Mouse (Mus musculus): ENCODE measurements at regions not wholly inside any gene's neighbourhood (a gene's known extent, or its start where the extent isn't known, plus 50 kb on each side); places are given as distances from the start of the nearest gene placed in this dataset.

DNA sequence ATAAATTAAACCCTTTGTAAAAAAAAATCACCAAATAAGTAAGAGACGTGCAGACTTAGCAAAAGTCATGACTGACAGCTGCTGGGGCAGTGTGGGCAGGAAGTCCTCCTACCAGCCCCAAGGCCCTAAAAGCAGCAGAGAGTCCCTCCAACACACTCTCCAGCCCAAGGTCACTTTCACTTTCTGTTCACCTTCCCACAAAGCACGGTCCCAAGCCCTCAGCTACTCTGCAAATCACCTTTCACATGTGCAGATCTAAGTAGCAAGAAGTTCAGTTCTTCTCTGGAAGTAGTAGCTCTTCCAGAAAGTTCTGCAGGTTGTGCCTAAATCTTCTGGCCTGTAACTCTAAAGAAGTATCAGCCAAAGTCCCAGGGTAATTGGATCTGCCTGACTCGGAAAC, 120.8 kb upstream of the Gm26657 start:
- Histone ChIP-seq H3K9ac (no peak overlapping the region), H3K9me3 (no peaks in the 10 kb centered on the region), H3K4me1 (no peaks in the 10 kb centered on the region), H3K4me2 (replicated peaks) (no peak overlapping the region), H3K36me3 (no peaks in the 10 kb centered on the region), H3K4me3 (no peak overlapping the region), H3K27ac (no peak overlapping the region), H3K27me3 (replicated peaks) (no peaks in the 10 kb centered on the region)
- ATAC-seq (ENCODE audit: low FRiP score, low read depth), result no peak
- 83% methylated on average over 3 of the region's 3 CpGs for WGBS

DNA sequence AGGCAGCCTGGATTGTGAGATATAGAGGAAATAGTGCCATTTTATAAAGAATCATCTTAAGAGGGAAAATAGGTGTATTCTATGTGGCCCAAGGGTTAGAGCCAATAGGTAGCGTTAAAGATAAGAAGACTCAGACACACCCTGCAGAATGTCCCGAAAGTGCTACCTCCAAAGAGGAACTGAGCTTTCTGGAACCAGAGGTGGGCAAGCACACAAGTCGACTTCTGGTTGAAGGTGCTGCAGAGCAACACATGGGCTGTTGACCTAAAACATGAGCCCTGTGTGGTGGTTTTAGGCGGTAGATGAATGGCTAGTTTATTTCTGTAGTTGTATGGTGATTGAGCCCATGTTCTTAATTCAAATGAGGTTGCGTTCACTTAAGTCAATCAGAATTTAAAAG, 121.4 kb upstream of the Gm26657 start:
- Histone ChIP-seq H3K4me2 (replicated peaks) (no peak overlapping the region), H3K27ac (no peak overlapping the region), H3K9ac (no peak overlapping the region), H3K27me3 (replicated peaks) (no peaks in the 10 kb centered on the region), H3K4me1 (no peaks in the 10 kb centered on the region), H3K9me3 (no peaks in the 10 kb centered on the region), H3K36me3 (no peaks in the 10 kb centered on the region), H3K4me3 (no peak overlapping the region)
- 90% methylated on average over 5 of the region's 5 CpGs for WGBS
- ATAC-seq (ENCODE audit: low FRiP score, low read depth), result no peak

DNA sequence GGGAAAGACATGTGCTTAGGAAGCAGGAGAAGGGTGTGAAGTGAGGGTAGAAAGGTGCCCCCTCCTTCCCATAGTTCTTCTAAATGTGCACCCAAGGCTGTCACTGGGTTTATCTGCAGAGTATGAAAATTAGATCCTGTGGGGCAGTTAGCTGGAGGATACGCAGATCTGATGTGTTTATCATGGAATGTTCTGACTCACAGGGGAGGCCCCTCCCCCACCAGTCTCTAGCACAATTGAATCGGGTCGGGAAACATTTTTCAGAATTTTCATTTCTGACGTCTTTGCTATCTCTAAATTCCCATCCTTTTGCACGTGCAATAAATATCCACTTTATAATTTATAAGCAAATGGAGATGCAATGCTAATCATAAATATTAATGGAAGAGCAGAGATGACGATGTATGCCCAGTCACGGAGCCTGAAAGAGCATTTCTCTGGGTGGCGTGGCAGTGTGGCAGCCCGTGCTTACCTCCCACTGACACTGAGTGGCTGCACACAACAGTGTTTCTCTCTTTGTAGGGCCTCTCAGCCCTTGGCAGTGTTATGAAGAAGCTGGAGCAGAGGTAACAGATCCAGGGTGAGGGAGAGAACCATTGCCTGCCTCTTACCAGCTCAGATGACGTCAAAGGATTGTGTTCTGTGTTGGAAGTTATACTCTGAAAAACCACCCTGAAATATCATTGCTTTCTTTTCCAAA, 122.1 kb upstream of the Gm26657 start:
- no peaks in the 10 kb centered on the region for H3K36me3 ChIP-seq
- no peaks in the 10 kb centered on the region for H3K4me1 ChIP-seq
- no peaks in the 10 kb centered on the region for H3K27me3 ChIP-seq (replicated peaks)
- no peak overlapping the region for H3K27ac ChIP-seq
- no peak overlapping the region for H3K9ac ChIP-seq
- H3K9me3 ChIP-seq, result no peaks in the 10 kb centered on the region
- WGBS, result 84% methylated on average over 10 of the region's 10 CpGs
- H3K4me3 ChIP-seq, result no peak overlapping the region
- no peak overlapping the region for H3K4me2 ChIP-seq (replicated peaks)
- no peak for ATAC-seq (ENCODE audit: low FRiP score, low read depth)

DNA sequence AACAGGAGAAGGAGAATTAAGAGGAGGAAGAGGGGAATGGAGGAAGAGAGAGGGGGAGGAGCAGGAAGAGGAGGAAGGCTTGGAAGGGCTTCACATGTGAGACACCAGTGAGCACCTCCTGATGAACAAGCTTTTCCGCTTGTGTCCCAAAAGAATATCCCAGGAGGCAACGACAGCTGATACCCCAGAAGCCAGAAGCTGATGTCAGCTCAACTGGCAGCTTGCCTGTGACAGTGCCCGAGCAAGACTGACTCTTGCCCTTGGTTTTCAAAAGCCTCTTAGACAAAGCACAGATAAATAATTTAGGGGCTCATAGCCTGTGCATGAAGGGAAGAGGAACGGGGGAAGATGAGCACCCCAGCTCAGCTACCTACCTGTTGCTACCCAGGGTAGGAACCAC, 127.5 kb upstream of the Gm26657 start:
- Histone ChIP-seq H3K4me3 (no peak overlapping the region), H3K4me2 (replicated peaks) (no peak overlapping the region), H3K36me3 (no peaks in the 10 kb centered on the region), H3K27ac (no peak overlapping the region), H3K9me3 (no peaks in the 10 kb centered on the region), H3K9ac (no peak overlapping the region), H3K4me1 (no peaks in the 10 kb centered on the region), H3K27me3 (replicated peaks) (no peaks in the 10 kb centered on the region)
- no peak for ATAC-seq (ENCODE audit: low FRiP score, low read depth)
- WGBS, result 72% methylated on average over 4 of the region's 4 CpGs

DNA sequence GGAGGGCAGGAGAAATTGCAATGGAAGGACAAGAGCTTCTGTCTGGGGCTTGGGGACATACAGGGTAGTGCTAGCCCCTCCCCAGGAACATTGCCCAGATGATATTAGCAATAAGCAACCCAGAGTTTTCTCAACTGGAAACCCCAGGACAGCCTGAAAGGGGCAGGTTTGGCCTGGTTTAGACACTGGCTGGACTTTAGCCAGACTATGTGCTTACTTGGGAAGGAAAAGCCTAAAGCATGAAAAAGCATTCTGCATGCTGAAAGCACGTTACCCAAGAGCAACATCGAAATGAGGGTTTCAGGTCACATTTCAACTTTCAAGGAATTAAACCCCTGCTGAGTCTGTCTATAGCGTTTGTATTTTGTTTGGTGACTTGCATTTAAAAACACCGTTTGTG, 128.1 kb upstream of the Gm26657 start:
- no peak overlapping the region for H3K9ac ChIP-seq
- H3K4me3 ChIP-seq, result no peak overlapping the region
- no peaks in the 10 kb centered on the region for H3K9me3 ChIP-seq
- H3K36me3 ChIP-seq, result no peaks in the 10 kb centered on the region
- no peaks in the 10 kb centered on the region for H3K4me1 ChIP-seq
- no peak overlapping the region for H3K27ac ChIP-seq
- no peak overlapping the region for H3K4me2 ChIP-seq (replicated peaks)
- no peaks in the 10 kb centered on the region for H3K27me3 ChIP-seq (replicated peaks)
- 40% methylated on average over 4 of the region's 4 CpGs for WGBS
- no peak for ATAC-seq (ENCODE audit: low FRiP score, low read depth)

DNA sequence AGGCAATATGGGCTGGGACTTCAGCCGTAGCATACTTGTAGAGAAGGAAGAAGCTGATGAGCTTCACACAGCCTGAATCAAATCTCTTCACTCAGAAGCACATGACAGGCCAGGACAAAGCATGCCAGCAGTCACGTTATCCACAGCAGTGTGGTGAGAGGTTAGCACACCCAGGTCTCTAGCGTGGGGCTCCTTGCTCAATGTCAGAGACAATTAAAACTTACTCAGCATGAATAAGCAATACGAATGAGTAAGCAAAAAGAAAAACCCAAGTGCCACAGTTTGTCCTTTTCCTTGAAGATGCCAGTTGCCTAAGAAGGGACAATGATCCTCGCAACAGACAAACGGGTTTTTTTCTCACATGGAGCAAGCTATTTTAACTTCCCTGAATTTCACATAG, 129.6 kb upstream of the Gm26657 start:
- no peaks in the 10 kb centered on the region for H3K9me3 ChIP-seq
- no peak overlapping the region for H3K4me3 ChIP-seq
- no peaks in the 10 kb centered on the region for H3K27me3 ChIP-seq (replicated peaks)
- 82% methylated on average over 6 of the region's 6 CpGs for WGBS
- no peak for ATAC-seq (ENCODE audit: low FRiP score, low read depth)
- H3K4me1 ChIP-seq, result no peaks in the 10 kb centered on the region
- H3K9ac ChIP-seq, result no peak overlapping the region
- no peak overlapping the region for H3K27ac ChIP-seq
- no peak overlapping the region for H3K4me2 ChIP-seq (replicated peaks)
- no peaks in the 10 kb centered on the region for H3K36me3 ChIP-seq

DNA sequence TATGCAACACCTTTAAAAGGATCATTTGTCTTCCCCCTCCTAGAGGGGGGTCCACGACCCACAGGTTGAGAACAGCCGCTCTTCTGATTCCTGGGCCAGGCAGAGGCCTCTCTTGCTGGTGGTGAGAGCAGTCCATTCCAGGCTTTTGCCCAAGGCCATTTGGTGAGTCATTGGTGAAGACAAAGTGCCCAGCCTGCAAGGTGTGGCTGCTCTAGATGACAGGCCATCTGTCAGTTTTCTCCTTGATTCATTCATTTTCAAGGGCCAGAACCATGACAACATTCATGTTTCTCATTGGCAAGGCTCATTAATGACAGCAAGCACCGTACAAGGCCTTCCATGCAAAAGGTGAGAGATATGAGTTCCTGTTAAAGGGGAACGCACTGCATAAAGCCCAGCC, 131.2 kb upstream of the Gm26657 start:
- Histone ChIP-seq H3K4me3 (no peak overlapping the region), H3K9me3 (no peaks in the 10 kb centered on the region), H3K27ac (no peak overlapping the region), H3K9ac (no peak overlapping the region), H3K4me1 (no peaks in the 10 kb centered on the region), H3K4me2 (replicated peaks) (no peak overlapping the region), H3K36me3 (no peaks in the 10 kb centered on the region), H3K27me3 (replicated peaks) (no peaks in the 10 kb centered on the region)
- 83% methylated on average over 4 of the region's 4 CpGs for WGBS
- ATAC-seq (ENCODE audit: low FRiP score, low read depth), result no peak

DNA sequence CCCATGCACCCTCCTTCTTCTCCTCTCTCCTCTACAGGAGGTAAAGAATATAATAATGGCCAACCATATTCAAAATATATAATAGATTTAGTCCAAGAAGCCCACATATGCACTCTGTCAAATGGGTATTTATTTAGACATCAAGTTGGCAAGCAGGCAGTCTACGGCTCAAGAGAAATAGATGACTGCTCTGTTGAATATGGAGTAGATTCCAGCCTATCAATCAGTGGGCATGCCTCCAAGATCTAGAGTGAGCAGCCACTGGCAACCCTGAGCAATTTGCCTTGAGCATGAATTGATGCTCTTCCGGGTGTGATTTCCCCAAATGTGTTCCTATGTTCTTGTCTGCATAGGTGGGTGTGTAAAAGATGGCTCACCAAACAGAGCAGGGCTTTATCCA, 141.5 kb upstream of the Gm26657 start:
- no peak for ATAC-seq (ENCODE audit: low FRiP score, low read depth)
- no peaks in the 10 kb centered on the region for H3K4me1 ChIP-seq
- WGBS, result 87% methylated on average over 2 of the region's 2 CpGs
- H3K4me3 ChIP-seq, result no peak overlapping the region
- no peak overlapping the region for H3K4me2 ChIP-seq (replicated peaks)
- H3K27me3 ChIP-seq (replicated peaks), result no peaks in the 10 kb centered on the region
- no peaks in the 10 kb centered on the region; the same call in 1 of the 2 replicates for H3K9me3 ChIP-seq
- no peak overlapping the region for H3K9ac ChIP-seq
- H3K36me3 ChIP-seq, result no peaks in the 10 kb centered on the region
- no peak overlapping the region for H3K27ac ChIP-seq

DNA sequence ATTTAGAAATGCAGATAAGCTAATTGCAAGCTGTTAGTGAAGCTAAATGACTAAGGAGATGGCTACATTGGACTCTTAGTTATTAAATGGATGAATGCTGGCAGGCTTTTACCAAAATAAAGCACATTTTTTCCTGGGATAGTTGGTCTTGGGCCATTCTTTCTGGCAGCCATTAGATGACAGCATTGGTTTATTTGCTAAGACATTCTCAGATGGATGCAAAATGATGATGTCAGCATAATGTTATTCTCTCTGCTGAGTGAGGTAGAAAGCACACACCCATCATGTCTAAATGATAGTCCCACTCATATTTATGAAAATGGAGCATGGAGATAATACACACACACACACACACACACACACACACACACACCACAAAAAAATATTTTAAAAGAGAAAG, 141.9 kb upstream of the Gm26657 start:
- Histone ChIP-seq H3K9me3 (no peaks in the 10 kb centered on the region; the same call in 1 of the 2 replicates), H3K4me1 (no peaks in the 10 kb centered on the region), H3K27ac (no peak overlapping the region), H3K27me3 (replicated peaks) (no peaks in the 10 kb centered on the region), H3K4me3 (no peak overlapping the region), H3K36me3 (no peaks in the 10 kb centered on the region), H3K9ac (no peak overlapping the region), H3K4me2 (replicated peaks) (no peak overlapping the region)
- no peak for ATAC-seq (ENCODE audit: low FRiP score, low read depth)

DNA sequence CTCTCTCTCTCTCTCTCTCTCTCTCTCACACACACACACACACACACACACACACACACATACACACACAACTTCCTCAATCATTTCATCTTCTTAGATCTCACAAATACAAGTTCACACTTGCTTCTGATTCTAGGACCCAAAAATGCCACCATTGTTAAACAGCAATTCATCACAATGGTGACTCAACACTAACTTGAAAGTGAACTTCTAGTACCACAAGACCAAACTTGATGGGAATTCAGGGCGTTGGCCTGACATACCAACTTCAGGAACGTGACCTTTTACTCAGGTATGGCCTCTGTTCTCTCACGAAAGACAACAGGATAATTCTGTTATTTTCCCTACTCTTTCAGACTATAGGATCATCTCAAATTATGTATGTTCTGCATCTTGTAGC, 157.5 kb upstream of the Gm26657 start:
- no peak overlapping the region for H3K9ac ChIP-seq
- no peak overlapping the region for H3K27ac ChIP-seq
- H3K4me2 ChIP-seq (replicated peaks), result no peak overlapping the region
- no peaks in the 10 kb centered on the region for H3K36me3 ChIP-seq
- no peaks in the 10 kb centered on the region for H3K27me3 ChIP-seq (replicated peaks)
- 80% methylated on average over 3 of the region's 3 CpGs for WGBS
- H3K9me3 ChIP-seq, result no peaks in the 10 kb centered on the region
- no peaks in the 10 kb centered on the region for H3K4me1 ChIP-seq
- no peak overlapping the region for H3K4me3 ChIP-seq
- ATAC-seq (ENCODE audit: low FRiP score, low read depth), result no peak

DNA sequence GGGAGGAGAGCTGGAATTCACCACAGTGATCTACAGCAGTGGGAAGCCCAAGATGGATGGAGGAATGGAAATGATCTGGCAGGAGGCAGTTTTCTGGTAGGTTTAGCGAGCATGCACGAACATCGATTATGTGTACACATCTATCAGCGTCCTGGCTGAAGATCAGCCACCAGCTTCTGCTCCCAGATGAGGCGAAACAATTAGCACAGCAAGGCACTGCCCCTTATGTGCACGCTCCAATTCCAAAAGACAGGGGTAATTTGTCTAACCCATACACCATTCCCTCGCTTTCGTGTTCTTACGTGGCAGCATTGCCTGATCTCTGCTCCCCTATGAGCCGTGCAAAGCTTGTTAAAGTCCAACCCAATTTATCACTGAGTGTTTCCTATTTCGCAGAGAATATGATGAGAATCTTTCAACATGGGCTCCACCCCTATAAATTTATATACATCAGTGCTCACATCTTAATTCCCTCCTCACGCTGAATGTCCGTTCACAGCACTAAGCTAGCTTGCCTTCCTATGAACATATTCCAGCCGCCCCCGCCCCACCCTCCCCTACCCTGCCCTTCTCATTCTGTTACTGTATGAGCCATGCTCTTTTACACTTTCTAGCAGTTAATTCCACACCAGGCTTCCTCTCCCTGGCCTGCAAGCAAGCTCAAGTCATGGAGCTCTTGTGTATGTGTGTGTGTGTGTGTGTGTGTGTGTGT, 162.9 kb upstream of the Gm26657 start:
- H3K4me3 ChIP-seq, result no peak overlapping the region
- H3K9me3 ChIP-seq, result no peaks in the 10 kb centered on the region
- no peaks in the 10 kb centered on the region for H3K27me3 ChIP-seq (replicated peaks)
- no peak overlapping the region for H3K9ac ChIP-seq
- no peak for ATAC-seq (ENCODE audit: low FRiP score, low read depth)
- H3K4me2 ChIP-seq (replicated peaks), result no peak overlapping the region
- no peak overlapping the region for H3K27ac ChIP-seq
- 77% methylated on average over 15 of the region's 15 CpGs for whole genome bisulfite sequencing
- H3K4me1 ChIP-seq, result no peaks in the 10 kb centered on the region
- H3K36me3 ChIP-seq, result no peaks in the 10 kb centered on the region

DNA sequence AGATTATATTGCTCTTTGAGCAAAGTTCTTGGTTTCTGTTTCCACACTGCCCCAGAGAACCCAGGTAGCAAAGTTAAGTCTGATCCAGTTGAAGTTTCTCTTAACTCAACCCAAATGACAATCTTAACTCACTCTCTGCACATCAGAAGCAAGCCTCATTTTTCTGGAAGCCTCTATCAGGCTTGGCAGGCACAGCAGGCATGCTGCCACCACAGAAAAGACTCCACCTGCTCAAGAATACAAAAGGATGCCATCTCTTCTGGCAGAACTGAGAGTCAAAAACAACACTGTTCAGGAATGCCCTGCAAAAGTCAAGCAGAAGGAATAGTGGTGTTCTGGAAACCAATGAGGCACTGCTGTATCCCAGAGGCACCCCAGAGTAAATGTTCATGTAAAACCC, 187.7 kb upstream of the Gm26657 start:
- Histone ChIP-seq H3K9ac (no peak overlapping the region), H3K4me2 (replicated peaks) (no peak overlapping the region), H3K4me3 (no peak overlapping the region), H3K4me1 (no peaks in the 10 kb centered on the region), H3K36me3 (no peaks in the 10 kb centered on the region), H3K27ac (no peak overlapping the region), H3K27me3 (replicated peaks) (no peaks in the 10 kb centered on the region), H3K9me3 (no peaks in the 10 kb centered on the region)
- no peak for ATAC-seq (ENCODE audit: low FRiP score, low read depth)

DNA sequence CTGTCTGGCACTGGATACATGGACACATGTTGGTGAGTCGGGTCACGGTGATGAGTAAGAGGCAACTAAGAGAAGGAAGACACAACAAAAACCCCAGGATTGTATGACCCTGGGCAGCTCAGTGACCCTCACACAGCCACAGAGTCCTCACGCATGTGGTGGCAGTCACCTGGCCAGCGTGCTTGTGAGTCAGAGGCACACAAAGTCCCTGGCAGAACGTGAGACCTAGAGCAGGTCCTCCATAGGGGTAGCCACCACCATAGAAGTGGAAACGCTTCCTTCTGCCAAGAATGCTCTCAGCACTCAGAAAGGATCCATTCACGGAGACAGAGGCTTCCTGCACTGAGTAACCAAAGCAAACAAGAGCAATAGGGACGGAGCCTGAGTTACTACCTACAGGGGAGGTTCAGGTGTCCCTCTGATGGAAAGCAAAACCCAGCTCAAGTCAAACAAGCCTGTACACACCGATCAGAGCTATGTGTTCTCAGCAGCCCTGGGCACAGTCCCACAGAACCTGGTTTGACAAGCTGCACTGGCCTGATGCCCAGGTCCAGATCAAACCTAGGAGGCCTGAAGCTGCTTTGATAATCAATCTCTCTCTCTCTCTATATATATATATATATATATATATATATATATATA, 206.4 kb upstream of the Gm26657 start:
- Histone ChIP-seq H3K9me3 (no peaks in the 10 kb centered on the region), H3K4me3 (no peak overlapping the region), H3K4me2 (replicated peaks) (no peak overlapping the region), H3K27ac (no peak overlapping the region), H3K9ac (no peak overlapping the region), H3K27me3 (replicated peaks) (no peaks in the 10 kb centered on the region), H3K4me1 (no peaks in the 10 kb centered on the region), H3K36me3 (no peaks in the 10 kb centered on the region)
- no peak for ATAC-seq (ENCODE audit: low FRiP score, low read depth)
- 79% methylated on average over 9 of the region's 9 CpGs for WGBS
